Mouse (Mus musculus): ENCODE measurements around the gene Pknox2.

GRCm38 (mm10) chr9:36948181-36948580, 199.0 kb downstream of the Pknox2 start:
- no peak for TF ChIP-seq CTCF (IDR thresholded peaks at IDR 0.05; ENCODE audit: low read depth)
- no peak for TF ChIP-seq EP300 (IDR thresholded peaks at IDR 0.05; ENCODE audit: low read depth)

Measured in liver, postnatal 0 days (tissue).